Mouse (Mus musculus) brain, adult 10 weeks (tissue): ENCODE results near the gene Rapgefl1. TPM values are rescaled to one million over a fixed set of nuclear protein-coding genes. Genes with fewer than 3 reads are reported as not detected.

Experiments
- polyA plus RNA-seq: library from polyadenylated mRNA; stranded (reverse); fragments of 350-450 nt; fragmentation: Illumina TruSeq; extraction: RNeasy Lipid Tissue Mini Kit (QIAGEN cat#74804); gene quantifications from one replicate; pipeline ENCODE4 v1.2.3, GENCODE M21; 2015; ENCODE audit warnings: low read depth, low replicate concordance

Gene Rapgefl1
- polyA plus RNA-seq = 89.1 TPM

DNA sequence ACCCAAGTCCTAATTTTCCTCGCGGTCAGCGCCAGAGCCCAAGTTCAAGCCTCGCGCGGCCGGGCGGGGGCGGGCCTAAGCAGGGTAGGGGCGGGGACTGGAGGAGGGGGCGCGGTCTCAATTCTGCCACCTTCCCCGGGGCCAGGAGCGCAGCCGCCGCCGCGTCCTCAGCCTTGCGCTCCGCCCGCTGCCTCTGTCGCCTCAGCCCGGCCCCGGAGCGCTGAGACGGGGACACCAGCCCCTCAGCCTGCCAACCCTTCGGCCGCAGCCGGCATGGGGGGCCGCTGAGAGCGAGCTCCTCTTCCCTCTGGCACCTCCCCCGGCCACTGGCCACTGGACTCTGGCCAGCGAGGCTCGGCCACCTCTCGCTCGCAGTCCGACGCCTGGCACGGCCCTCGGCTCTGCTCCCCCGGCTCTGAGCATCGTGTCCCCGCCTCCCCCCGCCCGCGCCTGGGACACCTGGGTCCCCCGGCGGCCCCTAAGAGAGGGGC, at the start of gene Rapgefl1:
Gene Rapgefl1 (plus strand): TSS at position 135 of the 491 bp plus-strand sequence.

GRCm38 (mm10) chr11:98795015-98795713, 41.4 kb upstream of the Rapgefl1 start, which contains the start of gene Msl1:
TSS of gene Msl1 (plus strand) at chr11:98795516.

GRCm38 (mm10) chr11:98804605-98805004, 32.0 kb upstream of the Rapgefl1 start, which contains the start of gene Casc3:
TSS of gene Casc3 (plus strand) at chr11:98804905.

DNA sequence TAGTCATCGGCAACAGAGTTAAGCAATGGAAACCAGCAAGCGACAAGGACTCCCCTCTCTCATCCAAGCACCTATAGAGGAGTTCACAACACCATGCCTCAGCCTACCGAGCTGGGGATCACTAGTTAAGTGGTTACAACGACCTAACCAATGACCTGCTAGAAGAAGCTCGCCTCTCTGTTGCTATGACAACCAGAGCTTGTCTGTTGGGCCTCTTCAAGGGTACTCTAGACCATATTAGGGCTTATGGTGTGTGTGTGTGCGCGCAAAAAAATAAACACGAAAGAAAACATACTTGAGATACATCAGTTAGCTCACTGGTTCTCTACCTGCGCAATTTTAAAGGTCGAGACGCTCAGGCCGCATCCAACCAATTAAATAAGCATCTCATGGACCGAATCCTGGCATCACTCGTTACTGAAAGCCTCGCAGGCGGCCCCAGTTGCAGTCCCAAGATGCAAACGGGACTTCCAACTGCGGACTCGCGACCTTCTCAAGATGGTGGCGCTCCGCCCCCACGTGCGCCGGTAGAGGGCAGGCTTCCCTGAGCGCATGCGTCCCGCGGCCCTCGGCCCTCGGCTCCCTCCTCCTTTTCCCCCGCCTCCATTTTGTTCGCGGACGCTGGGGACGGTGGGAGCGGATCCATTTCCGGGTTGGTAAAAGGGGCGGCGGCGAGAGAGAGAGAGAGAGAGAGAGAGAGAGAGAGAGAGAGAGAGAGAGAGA, 26.6 kb downstream of the Rapgefl1 start, which contains the start of gene Wipf2:
Gene Wipf2 (plus strand): TSS at position 611 of the 723 bp plus-strand sequence.

Other genes starting within 250 kb of the Rapgefl1 start
- gene Ormdl3, start 249.4 kb upstream of the Rapgefl1 start, polyA plus RNA-seq = 59.0 TPM
- not detected for gene Lrrc3c, start 238.5 kb upstream of the Rapgefl1 start, polyA plus RNA-seq
- not detected for gene Gm12355, start 211.1 kb upstream of the Rapgefl1 start, polyA plus RNA-seq
- not detected for gene Gsdma3, start 210.4 kb upstream of the Rapgefl1 start, polyA plus RNA-seq
- gene Gsdma2, start 190.0 kb upstream of the Rapgefl1 start, polyA plus RNA-seq = not detected
- gene Gsdma, start 172.4 kb upstream of the Rapgefl1 start, polyA plus RNA-seq = not detected
- gene Psmd3, start 154.2 kb upstream of the Rapgefl1 start, polyA plus RNA-seq = 113 TPM
- gene Csf3, start 135.5 kb upstream of the Rapgefl1 start, polyA plus RNA-seq = not detected
- gene Med24, start 107.3 kb upstream of the Rapgefl1 start, polyA plus RNA-seq = 76.2 TPM
- 652 TPM for gene Thra, start 96.1 kb upstream of the Rapgefl1 start, polyA plus RNA-seq
- gene Nr1d1, start 61.5 kb upstream of the Rapgefl1 start, polyA plus RNA-seq = 59.3 TPM
- gene Msl1, start 41.3 kb upstream of the Rapgefl1 start, polyA plus RNA-seq = 117 TPM
- 37.6 TPM for gene Casc3, start 31.9 kb upstream of the Rapgefl1 start, polyA plus RNA-seq
- gene Wipf2, start 26.9 kb downstream of the Rapgefl1 start, polyA plus RNA-seq = 28.1 TPM
- 0.74 TPM for gene Cdc6, start 71.0 kb downstream of the Rapgefl1 start, polyA plus RNA-seq
- 7.5 TPM for gene Rara, start 91.0 kb downstream of the Rapgefl1 start, polyA plus RNA-seq
- gene Gjd3, start 146.2 kb downstream of the Rapgefl1 start, polyA plus RNA-seq = not detected
- gene Top2a, start 187.4 kb downstream of the Rapgefl1 start, polyA plus RNA-seq = 0.95 TPM
- 75.5 TPM for gene Igfbp4, start 204.5 kb downstream of the Rapgefl1 start, polyA plus RNA-seq